Mouse (Mus musculus) CH12.LX (cell line): ENCODE measurements around the gene Plxnb2. TPM values are rescaled to one million over a fixed set of nuclear protein-coding genes. Genes with fewer than 3 reads are reported as not detected.

Source experiments
- DNase-seq: peaks from one replicate; pipeline ENCODE4 v3.0.0-alpha.2; 2013; ENCODE audit errors: extremely low read depth
- H3K27ac ChIP-seq: 2 replicates; pipeline ENCODE4 v1.5.1; 2012; ENCODE audit warnings: low read depth, mild to moderate bottlenecking, control low read depth, moderate library complexity; ENCODE audit not compliant: insufficient read depth
- H3K27me3 ChIP-seq: replicated peaks from 2 replicates; pipeline ENCODE3; 2012; ENCODE audit warnings: inconsistent platforms
- H3K36me3 ChIP-seq, 2 experiments: replicated peaks in 1 of 2; 2 replicates each; pipeline versions ENCODE3 to v1.6.1; 2012; ENCODE audit warnings: inconsistent platforms in 1 of 2, low read length in 1 of 2, mild to moderate bottlenecking in 1 of 2, mixed read lengths in 1 of 2, moderate library complexity in 1 of 2; ENCODE audit not compliant: control insufficient read depth in 1 of 2, insufficient read depth in 1 of 2
- H3K4me1 ChIP-seq, 2 experiments: 2 replicates each; pipeline ENCODE4 v1.6.1; 2012; ENCODE audit warnings: inconsistent platforms in 1 of 2, moderate library complexity in 1 of 2; ENCODE audit not compliant: insufficient read depth in 2 of 2, control insufficient read depth in 1 of 2
- H3K4me2 ChIP-seq: 2 replicates; pipeline ENCODE4 v1.6.1; 2012; ENCODE audit warnings: low read depth, mild to moderate bottlenecking, control low read depth; ENCODE audit not compliant: poor library complexity, insufficient read depth, severe bottlenecking
- H3K4me3 ChIP-seq, 3 experiments: fragments of 150-350 bp in 1 of 3; sonication (generic) in 1 of 3; replicated peaks in 1 of 3; 2 replicates each; pipeline versions ENCODE3 to v1.5.1; 2011 to 2012; ENCODE audit warnings: low read depth in 2 of 3, low read length in 2 of 3, mild to moderate bottlenecking in 2 of 3, moderate library complexity in 2 of 3, control low read depth in 1 of 3, improper control_type of control experiment in 1 of 3, inconsistent platforms in 1 of 3, mixed read lengths in 1 of 3; ENCODE audit not compliant: poor library complexity in 1 of 3
- H3K79me2 ChIP-seq: replicated peaks from 2 replicates; pipeline ENCODE4 v1.6.1; 2012; ENCODE audit warnings: mild to moderate bottlenecking, moderate library complexity; ENCODE audit not compliant: control insufficient read depth, poor library complexity, insufficient read depth, severe bottlenecking; ENCODE audit errors: extremely low read depth
- H3K9ac ChIP-seq: 2 replicates; pipeline ENCODE4 v1.6.1; 2012; ENCODE audit warnings: low read depth, mild to moderate bottlenecking, control low read depth, moderate library complexity; ENCODE audit not compliant: insufficient read depth
- H3K9me3 ChIP-seq: replicated peaks from 2 replicates; pipeline ENCODE3; 2012; ENCODE audit warnings: low read length, inconsistent platforms, mixed read lengths
- BHLHE40 ChIP-seq: IDR thresholded peaks from 2 replicates; pipeline ENCODE4 v1.6.1; 2011; ENCODE audit warnings: mild to moderate bottlenecking, low read depth, low read length, improper control_type of control experiment
- CHD2 ChIP-seq: IDR thresholded peaks from 2 replicates; pipeline ENCODE4 v1.6.1; 2011; ENCODE audit warnings: low read length, improper control_type of control experiment
- E2F4 ChIP-seq: IDR thresholded peaks from 2 replicates; pipeline ENCODE4 v1.6.1; 2011; ENCODE audit warnings: low read depth, low read length, improper control_type of control experiment; ENCODE audit not compliant: insufficient replicate concordance
- EP300 ChIP-seq: IDR thresholded peaks from 2 replicates; pipeline ENCODE4 v1.6.1; 2011; ENCODE audit warnings: low read length, improper control_type of control experiment
- GABPA ChIP-seq: IDR thresholded peaks from 2 replicates; pipeline ENCODE4 v1.6.1; 2012; ENCODE audit warnings: low read depth, low read length, improper control_type of control experiment, inconsistent platforms; ENCODE audit not compliant: insufficient replicate concordance
- JUN ChIP-seq: IDR thresholded peaks from 2 replicates; pipeline ENCODE4 v1.6.1; 2011; ENCODE audit warnings: low read depth, mild to moderate bottlenecking, low read length, improper control_type of control experiment, moderate library complexity; ENCODE audit not compliant: insufficient read depth
- KAT2A ChIP-seq: IDR thresholded peaks from 2 replicates; pipeline ENCODE4 v1.6.1; 2012; ENCODE audit warnings: low read length, improper control_type of control experiment, inconsistent platforms; ENCODE audit not compliant: insufficient replicate concordance
- MAFK ChIP-seq: IDR thresholded peaks from 2 replicates; pipeline ENCODE4 v1.6.1; 2011; ENCODE audit warnings: low read length, improper control_type of control experiment; ENCODE audit not compliant: insufficient replicate concordance
- MEF2A ChIP-seq: IDR thresholded peaks from 2 replicates; pipeline ENCODE4 v1.6.1; 2014; ENCODE audit warnings: low read depth, mild to moderate bottlenecking, inconsistent platforms, low read length, improper control_type of control experiment, borderline replicate concordance
- NELFE ChIP-seq: IDR thresholded peaks from 2 replicates; pipeline ENCODE4 v1.6.1; 2011; ENCODE audit warnings: low read depth, low read length, improper control_type of control experiment
- RAD21 ChIP-seq: IDR thresholded peaks from 2 replicates; pipeline ENCODE4 v1.6.1; 2011; ENCODE audit warnings: low read depth, mild to moderate bottlenecking, low read length, improper control_type of control experiment, moderate library complexity
- RCOR1 ChIP-seq: conservative IDR thresholded peaks from 2 replicates; pipeline ENCODE4 v1.6.1; 2012; ENCODE audit warnings: low read depth, mild to moderate bottlenecking, inconsistent platforms, low read length, improper control_type of control experiment
- SIN3A ChIP-seq: IDR thresholded peaks from 2 replicates; pipeline ENCODE4 v1.6.1; 2012; ENCODE audit warnings: low read length, improper control_type of control experiment, inconsistent platforms
- UBTF ChIP-seq: IDR thresholded peaks from 2 replicates; pipeline ENCODE4 v1.6.1; 2012; ENCODE audit warnings: low read depth, mild to moderate bottlenecking, inconsistent platforms, low read length, improper control_type of control experiment, moderate library complexity
- ZMIZ1 ChIP-seq: IDR thresholded peaks from 2 replicates; pipeline ENCODE4 v1.6.1; 2012; ENCODE audit warnings: low read depth, mild to moderate bottlenecking, inconsistent platforms, low read length, improper control_type of control experiment
- dilution Hi-C: fragments of 300-500 bp; cut with MboI; formaldehyde crosslinking; loops from 2 replicates; pipeline ENCODE4 v1.14.3; 2020; ENCODE audit warnings: low sequenced_read_pairs; ENCODE audit not compliant: extremely low pct_unique_long_range_greater_than_20kb, extremely low pct_ligation_motif_present
- in situ Hi-C: fragments of 300-500 bp; cut with MboI; formaldehyde crosslinking; loops from 3 replicates; pipeline ENCODE4 v1.14.3; 2019; ENCODE audit warnings: low sequenced_read_pairs, low pct_ligation_motif_present, low pct_unique_long_range_greater_than_20kb, mixed read lengths
- polyA plus RNA-seq: library from polyadenylated mRNA; unstranded; fragments of >175 nt; gene quantifications from 2 replicates; pipeline ENCODE4 v1.2.1, GENCODE M21; 2012; ENCODE audit warnings: low read depth; ENCODE audit not compliant: insufficient read length
- total RNA-seq, 2 experiments: library from RNA; depleted of rRNA; stranded (reverse); fragments of 300-350 nt in 1 of 2; fragments of >200 nt in 1 of 2; gene quantifications; 2 replicates each; pipeline ENCODE4 v1.2.3; 2012 to 2014

The Plxnb2 gene
- total and polyA plus RNA-seq, 3 experiments: 2.9 to 51.5 (median 4.5) TPM

- TF ChIP-seq UBTF (no peak), E2F4 (no peak), ZMIZ1 (no peak), EP300 (no peak), JUN (no peak), KAT2A (no peak), RAD21 (no peak), BHLHE40 (no peak), GABPA (no peak), RCOR1 (no peak), NELFE (no peak), SIN3A (no peak), MAFK (no peak)
- in situ Hi-C loops (no loop called here), dilution Hi-C loops (no loop called here)
- Histone ChIP-seq H3K9me3 (no peaks in the 10 kb centered on the region), H3K4me2 (no peak overlapping the region), H3K27me3 (peaks cover 34% of the 10 kb centered on the region), H3K27ac (no peak overlapping the region), H3K4me3 (no peak overlapping the region), H3K36me3 (peaks cover 7 to 27% of the 10 kb centered on the region in 2 experiments), H3K9ac (no peak overlapping the region), H3K4me1 (peaks cover 10 to 27% of the 10 kb centered on the region in 2 experiments), H3K79me2 (no peaks in the 10 kb centered on the region)
- no peak for DNase-seq
Measured at GRCm38 (mm10) chr15:89144965-89145364, 35.6 kb downstream of the Plxnb2 start.

DNA sequence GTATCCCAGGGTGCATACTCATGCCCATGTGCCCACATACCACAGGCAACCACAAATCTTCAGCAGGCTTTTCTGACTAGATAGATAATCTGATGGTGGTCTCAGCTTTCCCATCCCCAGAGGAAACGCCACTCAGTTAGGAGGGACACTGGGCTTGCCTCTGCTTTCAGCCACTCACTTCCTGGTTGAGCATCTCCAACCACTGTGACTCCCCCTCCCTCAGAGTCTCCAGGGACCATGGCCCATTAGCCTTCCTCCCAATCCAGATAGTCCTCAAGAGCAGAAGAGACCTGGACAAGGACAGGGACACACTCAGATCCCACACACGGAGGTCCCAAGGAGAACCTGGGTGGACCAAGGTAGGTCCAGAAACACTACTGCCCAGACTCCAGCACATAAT, 37.5 kb downstream of the Plxnb2 start:
- Histone ChIP-seq H3K4me1 (peaks cover 4 to 15% of the 10 kb centered on the region in 2 experiments), H3K27ac (no peak overlapping the region), H3K79me2 (no peaks in the 10 kb centered on the region), H3K9me3 (no peaks in the 10 kb centered on the region)
- DNase-seq: no peak
- TF ChIP-seq ZMIZ1 (no peak), CHD2 (no peak), MEF2A (no peak)
- TF ChIP-seq, all 38 proteins: peak for 0
- in situ Hi-C loops: no loop called here
- Histone ChIP-seq H3K9ac (no peak overlapping the region), H3K36me3 (peaks cover 7 to 27% of the 10 kb centered on the region in 2 experiments), H3K27me3 (peaks cover 39% of the 10 kb centered on the region), H3K4me2 (no peak overlapping the region), H3K4me3 (no peak overlapping the region)
- dilution Hi-C loops: no loop called here
